ENCODE assay signal across 10 mouse cellular contexts in the genomic region with DNA sequence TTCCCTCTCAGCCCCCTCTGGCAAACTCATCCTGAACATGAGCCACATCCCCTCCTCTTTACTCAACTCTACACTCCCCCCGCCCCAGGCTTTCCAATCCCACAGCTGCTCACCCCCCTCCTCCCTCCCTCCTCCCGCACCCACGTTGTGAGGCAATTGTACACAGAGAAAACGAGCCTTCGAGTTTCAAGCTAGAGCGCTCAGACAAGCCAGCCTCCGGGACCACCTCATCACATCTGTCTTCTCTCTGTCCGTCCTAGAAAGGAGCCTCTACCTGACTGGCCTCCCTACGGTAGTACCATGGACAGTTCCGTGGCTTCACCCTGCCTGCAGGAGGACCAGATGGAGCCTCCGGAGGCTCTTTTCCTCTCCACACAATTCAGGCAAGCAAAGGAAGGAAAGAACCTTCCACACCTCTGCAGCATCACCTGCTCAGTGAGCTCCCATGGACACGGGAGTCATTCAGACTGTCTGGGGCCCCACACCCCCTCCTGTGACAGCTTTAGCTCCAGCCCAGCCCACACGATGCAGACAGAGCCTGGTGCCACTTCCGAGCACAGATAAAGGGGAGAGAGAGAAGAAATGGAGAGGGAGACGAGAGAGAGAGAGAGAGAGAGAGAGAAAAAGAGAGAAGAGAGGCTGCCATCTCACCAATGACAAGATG. TPM values are rescaled to one million over a fixed set of nuclear protein-coding genes. Genes with fewer than 3 reads are reported as not detected.
DNase-seq lines count a peak whose midpoint lies in the region; ATAC-seq and TF ChIP-seq lines count a peak whose summit lies in the region.
"Had no signal": no experiment of that assay in that cellular context is flagged by ENCODE, and none has a peak within 500 bp of the region (broad histone marks: within the 10 kb centered on the region; RNA-seq: fewer than 3 reads in every experiment).

No protein-coding gene starts in this region.

- no peak overlapping the region for H3K9ac ChIP-seq in liver, embryonic 12.5 days
- no peak overlapping the region for H3K9ac ChIP-seq in hindbrain, embryonic 11.5 days (ENCODE audit: low read depth, low read length)
- H3K9ac ChIP-seq in midbrain, embryonic 15.5 days: peak overlapping the region; percentile 19; the same call in 1 of the 2 replicates

- no peak overlapping the region for H3K27ac ChIP-seq in liver, embryonic 12.5 days
- H3K27ac ChIP-seq in hindbrain, embryonic 11.5 days (ENCODE audit: low read depth, low read length): no peak overlapping the region
- 0 out of 2 replicates have a peak overlapping the region, but pooled peaks have one; percentile 17 for H3K27ac ChIP-seq in midbrain, embryonic 15.5 days
- H3K27ac ChIP-seq: macrophage had no signal

- H3K4me3 ChIP-seq in liver, embryonic 12.5 days: no peak overlapping the region
- no peak overlapping the region for H3K4me3 ChIP-seq in hindbrain, embryonic 11.5 days (ENCODE audit: low read depth, low read length)
- peak overlapping the region; percentile 26 for H3K4me3 ChIP-seq in midbrain, embryonic 15.5 days

- H3K4me1 ChIP-seq in liver, embryonic 12.5 days: no peaks in the 10 kb centered on the region
- no peaks in the 10 kb centered on the region for H3K4me1 ChIP-seq in hindbrain, embryonic 11.5 days (replicated peaks; ENCODE audit: control insufficient read depth, insufficient read depth, low read length)
- peaks cover 45% of the 10 kb centered on the region for H3K4me1 ChIP-seq in midbrain, embryonic 15.5 days

- ATAC-seq in liver, embryonic 12.5 days: no peak
- ATAC-seq in hindbrain, embryonic 11.5 days (ENCODE audit: low FRiP score): no peak
- ATAC-seq in midbrain, embryonic 15.5 days (replicated peaks): peak; percentile 46

- DNase-seq in liver (peak; percentile 37), MN1 (ENCODE audit: low spot score) (no peak)
- DNase-seq in brain, embryonic 14.5 days (ENCODE audit: low read depth): peak; percentile 82
- peak; percentile 46 for DNase-seq in hindbrain, embryonic 11.5 days (ENCODE audit: low spot score)
- DNase-seq in testis, postnatal 10 days (ENCODE audit: low spot score): peak; percentile 60
- DNase-seq in lung, postnatal 25 days (ENCODE audit: low spot score): no peak

- peaks cover 36% of the 10 kb centered on the region for H3K27me3 ChIP-seq in liver, embryonic 12.5 days (replicated peaks)
- peaks cover 13% of the 10 kb centered on the region for H3K27me3 ChIP-seq in hindbrain, embryonic 11.5 days (ENCODE audit: control insufficient read depth, insufficient read depth, low read length)
- H3K27me3 ChIP-seq in midbrain, embryonic 15.5 days (replicated peaks): no peaks in the 10 kb centered on the region

- no peak for TF ChIP-seq POLR2A in brain, embryonic 14.5 days (IDR thresholded peaks at IDR 0.05; ENCODE audit: borderline replicate concordance, extremely low read depth, insufficient read depth, insufficient read length, poor library complexity, severe bottlenecking)

- H3K4me2 ChIP-seq in liver, embryonic 12.5 days: no peak overlapping the region
- H3K4me2 ChIP-seq in hindbrain, embryonic 11.5 days (replicated peaks; ENCODE audit: low read depth, low read length): no peak overlapping the region
- peak overlapping the region; percentile 82 for H3K4me2 ChIP-seq in midbrain, embryonic 15.5 days

- no peak for TF ChIP-seq CTCF in brain, embryonic 14.5 days (IDR thresholded peaks at IDR 0.05; ENCODE audit: borderline replicate concordance, extremely low read depth, insufficient read depth, insufficient read length)

- 18% methylated on average over 15 of the region's 15 CpGs for WGBS in liver, embryonic 12.5 days (ENCODE audit: insufficient replicate concordance)
- WGBS in hindbrain, embryonic 11.5 days: 10% methylated on average over 15 of the region's 15 CpGs
- 8% methylated on average over 15 of the region's 15 CpGs for WGBS in midbrain, embryonic 15.5 days

- H3K9me3 ChIP-seq in liver, embryonic 12.5 days (replicated peaks): no peaks in the 10 kb centered on the region
- H3K9me3 ChIP-seq in hindbrain, embryonic 11.5 days (ENCODE audit: control insufficient read depth, low read length): no peaks in the 10 kb centered on the region
- H3K9me3 ChIP-seq in midbrain, embryonic 15.5 days: no peaks in the 10 kb centered on the region

- H3K36me3 ChIP-seq in liver, embryonic 12.5 days: no peaks in the 10 kb centered on the region
- no peaks in the 10 kb centered on the region for H3K36me3 ChIP-seq in hindbrain, embryonic 11.5 days (ENCODE audit: control insufficient read depth, insufficient read depth, low read length)
- H3K36me3 ChIP-seq in midbrain, embryonic 15.5 days (replicated peaks): no peaks in the 10 kb centered on the region

RNA-seq across cellular contexts. Expression of a gene that starts 1.5 kb away (rescaled TPM):
- 0.06 and 0.11 TPM in 2 replicates for polyA plus RNA-seq in liver, embryonic 12.5 days (2016; fragmentation: Nextera tagmentation; extraction: Ambion mirVana)
- 12.4 and 24.0 TPM in 2 replicates for polyA plus RNA-seq in brain, embryonic 14.5 days (2012; rRNA removed)
- 1.3 and 1.7 TPM in 2 replicates for polyA plus RNA-seq in hindbrain, embryonic 11.5 days (2014; fragmentation: Nextera tagmentation; extraction: Ambion mirVana)
- 13.9 and 14.4 TPM in 2 replicates for polyA plus RNA-seq in midbrain, embryonic 15.5 days (2015; fragmentation: Nextera tagmentation; extraction: Ambion mirVana)
- polyA plus RNA-seq: heart, embryonic 16.5 days; macrophage had no signal

Comparison
In these comparisons a context has a peak if more than half of its experiments do, and no peak if none do; other contexts are left out.
1. DNase-seq: peak in liver (single experiment), brain, embryonic 14.5 days (single experiment), hindbrain, embryonic 11.5 days (single experiment) and testis, postnatal 10 days (single experiment); none in MN1 (single experiment) and lung, postnatal 25 days (single experiment).